Comparison of ENCODE assay signal across 8 mouse cellular contexts in the genomic region with DNA sequence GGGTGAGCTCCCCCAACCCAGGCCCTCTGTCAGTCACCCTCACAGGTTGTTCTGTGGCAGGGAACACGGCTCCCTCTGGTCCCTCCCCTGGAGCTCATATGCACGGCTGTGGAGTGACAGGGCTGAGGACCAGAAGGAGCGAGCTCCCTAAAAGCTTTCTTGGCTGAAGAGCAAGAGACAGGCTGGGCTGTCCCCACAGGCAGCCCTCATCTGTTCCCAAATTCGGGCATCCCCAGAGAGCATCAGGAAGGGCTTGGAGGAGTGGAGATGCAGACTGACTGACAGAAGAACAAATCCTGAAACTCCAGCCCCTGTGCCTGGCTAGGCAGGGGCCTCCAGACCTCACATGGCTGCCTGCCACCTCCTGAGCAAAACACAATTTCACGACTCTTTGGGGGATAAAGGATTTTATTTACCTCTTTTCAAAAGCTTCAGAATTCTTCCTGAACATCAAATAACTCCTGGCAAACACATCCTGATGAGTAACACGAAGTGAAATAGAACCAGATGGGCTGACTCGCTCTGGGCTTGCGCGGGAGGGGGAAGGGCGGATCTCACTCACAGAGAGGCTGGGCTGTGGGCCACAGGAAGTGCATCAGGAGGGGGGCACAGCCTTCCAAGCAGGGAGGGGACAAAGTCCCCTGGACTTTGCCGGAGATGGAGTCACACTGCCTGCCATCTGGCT.
DNase-seq lines count a peak whose midpoint lies in the region; ATAC-seq lines count a peak whose summit lies in the region.

No protein-coding gene starts in this region.

- peak; percentile 73 for ATAC-seq in liver, embryonic 16.5 days (ENCODE audit: low read depth)

- WGBS in hindbrain, embryonic 10.5 days = 10% methylated on average over 11 of the region's 11 CpGs
- WGBS in liver, embryonic 16.5 days (ENCODE audit: insufficient replicate concordance) = 16% methylated on average over 11 of the region's 11 CpGs

- H3K9ac ChIP-seq in liver, embryonic 16.5 days (ENCODE audit: low read depth, low read length) = no peak overlapping the region

- H3K4me2 ChIP-seq in liver, embryonic 16.5 days (ENCODE audit: low read depth, low read length) = no peak overlapping the region

- H3K27me3 ChIP-seq in hindbrain, embryonic 10.5 days (ENCODE audit: insufficient read depth, poor library complexity, severe bottlenecking) = peaks cover 20% of the 10 kb centered on the region
- H3K27me3 ChIP-seq in liver, embryonic 16.5 days (ENCODE audit: control insufficient read depth, insufficient read depth, low read depth, low read length) = no peaks in the 10 kb centered on the region

- peak overlapping the region; percentile 86 for H3K27ac ChIP-seq in hindbrain, embryonic 10.5 days
- no peak overlapping the region; the same call in 1 of the 2 replicates for H3K27ac ChIP-seq in liver, embryonic 16.5 days (ENCODE audit: low read length)

- H3K9me3 ChIP-seq in hindbrain, embryonic 10.5 days = no peaks in the 10 kb centered on the region
- no peaks in the 10 kb centered on the region for H3K9me3 ChIP-seq in liver, embryonic 16.5 days (replicated peaks; ENCODE audit: control insufficient read depth, low read length)

- DNase-seq in 3T3-L1 (ENCODE audit: low read depth, low spot score) = peak; percentile 92
- DNase-seq in cerebellum, postnatal 10 days = peak; percentile 95 to 98
- DNase-seq in frontal cortex, postnatal 10 days (ENCODE audit: low spot score in 2 of 2) = peak; percentile 83 to 88
- DNase-seq in hindbrain, embryonic 10.5 days (ENCODE audit: low spot score) = peak; percentile 73
- peak; percentile 90 to 91 for DNase-seq in layer of hippocampus, adult 8-10 months (ENCODE audit: low spot score in 2 of 2)
- peak; percentile 62 for DNase-seq in ovary, adult 18-20 months (ENCODE audit: low spot score)
- DNase-seq in urinary bladder, adult 18-20 months (ENCODE audit: low spot score in 2 of 2) = peak; percentile 23 to 82

- H3K36me3 ChIP-seq in hindbrain, embryonic 10.5 days = no peaks in the 10 kb centered on the region
- no peaks in the 10 kb centered on the region for H3K36me3 ChIP-seq in liver, embryonic 16.5 days (ENCODE audit: control insufficient read depth, insufficient read depth)

- peaks cover 89% of the 10 kb centered on the region for H3K4me1 ChIP-seq in hindbrain, embryonic 10.5 days (replicated peaks)
- peaks cover 2% of the 10 kb centered on the region for H3K4me1 ChIP-seq in liver, embryonic 16.5 days (ENCODE audit: control insufficient read depth, low read depth, low read length)

- H3K4me3 ChIP-seq in hindbrain, embryonic 10.5 days = peak overlapping the region; percentile 21; the same call in 1 of the 2 replicates
- H3K4me3 ChIP-seq in liver, embryonic 16.5 days (ENCODE audit: low read depth, low read length) = no peak overlapping the region
